Mouse (Mus musculus): ENCODE results near the gene Vmn1r78.
"Not testable (repeated sequence)": the region's sequence is repeated elsewhere in the genome, so short reads cannot be mapped to it uniquely, and the experiment has no call there.

The Vmn1r78 gene

GRCm38 (mm10) chr7:12149957-12150356, at the start of gene Vmn1r78:
TSS of gene Vmn1r78 (plus strand) at chr7:12150257.
- TF ChIP-seq GATA4 (IDR thresholded peaks at IDR 0.05; ENCODE audit: insufficient replicate concordance, low read length) = no peak

- TF ChIP-seq GATA4 (IDR thresholded peaks at IDR 0.05; ENCODE audit: insufficient replicate concordance, low read length) = not testable (repeated sequence)
Measured at GRCm38 (mm10) chr7:12170979-12171378, 20.9 kb downstream of the Vmn1r78 start, which contains the start of gene Vmn1r79. TSS of gene Vmn1r79 (plus strand) at chr7:12171279.

- no peak for TF ChIP-seq GATA4 (IDR thresholded peaks at IDR 0.05; ENCODE audit: insufficient replicate concordance, low read length)
Measured at GRCm38 (mm10) chr7:12188986-12189385, 38.9 kb downstream of the Vmn1r78 start, which contains the start of gene Vmn1r80. TSS of gene Vmn1r80 (plus strand) at chr7:12189286.

- no peak for TF ChIP-seq GATA4 (IDR thresholded peaks at IDR 0.05; ENCODE audit: insufficient replicate concordance, low read length)
Measured at GRCm38 (mm10) chr7:12204141-12204540, 54.1 kb downstream of the Vmn1r78 start.
